Mouse (Mus musculus): ENCODE measurements around the gene Iqck. TPM values are rescaled to one million over a fixed set of nuclear protein-coding genes. Genes with fewer than 3 reads are reported as not detected.

Iqck gene
- polyA plus RNA-seq, 1 experiment from 2014 or later, result 2.0 TPM

- H3K9ac ChIP-seq, result peak overlapping the region; percentile 78
- no peak overlapping the region for H3K27ac ChIP-seq
- WGBS, result 11% methylated on average over 3 of the region's 3 CpGs
- no peak for ATAC-seq
- no peaks in the 10 kb centered on the region for H3K27me3 ChIP-seq (replicated peaks)
- peaks cover 15% of the 10 kb centered on the region for H3K36me3 ChIP-seq
- H3K9me3 ChIP-seq, result no peaks in the 10 kb centered on the region
- H3K4me2 ChIP-seq (replicated peaks), result peak overlapping the region; percentile 76
- H3K4me3 ChIP-seq (replicated peaks), result peak overlapping the region; percentile 83
- peaks cover 10% of the 10 kb centered on the region for H3K4me1 ChIP-seq (replicated peaks)
Measured at GRCm38 (mm10) chr7:118854606-118855005, 946 bp upstream of the Iqck start.

DNA sequence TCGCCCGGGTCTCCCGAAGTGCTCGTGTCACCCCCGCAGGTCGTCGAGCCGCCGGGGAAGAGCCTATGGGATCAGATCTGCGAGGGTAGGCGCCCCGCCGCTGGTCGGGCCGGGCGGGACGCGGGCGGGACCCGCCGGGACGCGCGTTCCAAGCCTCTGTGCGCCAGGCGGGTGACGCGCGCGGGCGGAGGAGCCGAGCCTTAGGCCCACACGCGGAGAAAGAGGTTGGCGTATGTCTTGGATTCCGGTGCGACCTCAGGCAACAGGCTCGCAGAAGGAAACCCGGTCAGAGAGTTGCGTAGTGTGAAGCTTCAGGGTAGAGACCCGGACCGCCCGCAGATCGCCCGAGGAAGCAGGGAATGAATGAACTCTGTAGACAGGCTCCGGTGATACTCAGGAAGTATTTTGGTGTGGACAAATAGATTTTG, 339 bp downstream of the Iqck start, which contains the start of gene Knop1:
TSS of gene Knop1 (minus strand) at position 378 of the 428 bp plus-strand sequence.
- under 1% methylated on average over 46 of the region's 46 CpGs for WGBS
- peaks cover 13% of the 10 kb centered on the region for H3K36me3 ChIP-seq
- H3K27me3 ChIP-seq (replicated peaks), result no peaks in the 10 kb centered on the region
- ATAC-seq, result peak; percentile 90
- no peaks in the 10 kb centered on the region for H3K9me3 ChIP-seq
- H3K4me1 ChIP-seq (replicated peaks), result peaks cover 6% of the 10 kb centered on the region; the same call in 1 of the 2 replicates
- H3K4me3 ChIP-seq (replicated peaks), result peak within 1 kb of the TSS; percentile 83
- peak within 1 kb of the TSS; percentile 77 for H3K27ac ChIP-seq
- H3K4me2 ChIP-seq (replicated peaks), result peak within 1 kb of the TSS; percentile 76
- H3K9ac ChIP-seq, result peak within 1 kb of the TSS; percentile 78

DNA sequence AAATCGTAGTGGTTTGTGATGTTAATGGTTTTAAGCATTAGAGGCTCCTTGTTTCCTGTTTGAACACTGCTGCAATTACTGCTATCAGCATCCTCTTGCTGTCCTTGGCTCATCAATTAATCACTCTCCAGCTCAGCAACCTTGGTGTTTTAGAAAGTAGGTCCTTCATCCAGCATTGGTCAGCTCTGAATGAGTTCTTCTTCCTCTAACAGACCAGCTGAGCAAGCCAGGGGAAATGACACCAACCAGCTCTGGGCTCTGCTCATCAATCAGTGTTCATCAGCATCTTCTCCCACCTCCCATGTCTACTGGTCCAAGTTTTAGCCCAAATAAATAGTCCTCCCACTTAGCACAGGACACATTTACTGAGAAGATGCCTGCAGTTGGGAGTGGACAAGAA, 3.1 kb downstream of the Iqck start:
- 67% methylated on average over 1 of the region's 1 CpGs for WGBS
- no peak overlapping the region for H3K4me3 ChIP-seq (replicated peaks)
- no peak for ATAC-seq

DNA sequence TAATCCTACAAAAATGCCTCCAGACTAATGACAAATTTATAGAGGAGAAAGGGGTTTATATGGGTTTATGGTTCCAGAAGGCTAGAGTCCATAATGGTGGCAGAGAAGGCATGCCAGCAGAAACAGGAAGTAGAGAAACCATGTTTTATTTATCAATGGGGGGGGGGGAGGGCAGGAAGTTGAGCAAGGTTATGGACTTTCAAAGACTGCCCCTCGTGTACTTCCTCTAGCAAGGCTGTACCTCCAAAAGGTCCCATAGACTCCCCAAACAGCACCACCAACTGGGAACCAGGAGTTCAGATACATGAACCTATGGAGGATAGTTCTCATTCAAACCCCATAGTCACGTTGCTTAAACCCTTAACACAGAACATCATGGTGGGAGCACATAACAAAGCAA, 9.8 kb downstream of the Iqck start:
- no peak overlapping the region for H3K9ac ChIP-seq
- no peaks in the 10 kb centered on the region for H3K27me3 ChIP-seq (replicated peaks)
- H3K4me3 ChIP-seq (replicated peaks), result no peak overlapping the region
- H3K36me3 ChIP-seq, result no peaks in the 10 kb centered on the region
- H3K27ac ChIP-seq, result no peak overlapping the region
- H3K9me3 ChIP-seq, result no peaks in the 10 kb centered on the region
- no peaks in the 10 kb centered on the region for H3K4me1 ChIP-seq (replicated peaks)
- no peak overlapping the region for H3K4me2 ChIP-seq (replicated peaks)
- 60% methylated on average over 2 of the region's 2 CpGs for WGBS
- no peak for ATAC-seq

More for the DNA sequence above, 3.1 kb downstream of the Iqck start:
- Histone ChIP-seq H3K4me1 (replicated peaks) (peaks cover 6% of the 10 kb centered on the region; the same call in 1 of the 2 replicates), H3K4me2 (replicated peaks) (no peak overlapping the region), H3K9me3 (no peaks in the 10 kb centered on the region), H3K27ac (no peak overlapping the region), H3K36me3 (no peaks in the 10 kb centered on the region), H3K9ac (no peak overlapping the region), H3K27me3 (replicated peaks) (no peaks in the 10 kb centered on the region)

- Histone ChIP-seq H3K9me3 (no peaks in the 10 kb centered on the region), H3K4me2 (replicated peaks) (no peak overlapping the region), H3K9ac (no peak overlapping the region), H3K27me3 (replicated peaks) (no peaks in the 10 kb centered on the region), H3K36me3 (no peaks in the 10 kb centered on the region), H3K4me3 (replicated peaks) (no peak overlapping the region), H3K27ac (no peak overlapping the region), H3K4me1 (replicated peaks) (no peaks in the 10 kb centered on the region)
- WGBS, result 82% methylated on average over 3 of the region's 3 CpGs
- ATAC-seq, result no peak
Measured at GRCm38 (mm10) chr7:118879466-118880029, 24.0 kb downstream of the Iqck start.

DNA sequence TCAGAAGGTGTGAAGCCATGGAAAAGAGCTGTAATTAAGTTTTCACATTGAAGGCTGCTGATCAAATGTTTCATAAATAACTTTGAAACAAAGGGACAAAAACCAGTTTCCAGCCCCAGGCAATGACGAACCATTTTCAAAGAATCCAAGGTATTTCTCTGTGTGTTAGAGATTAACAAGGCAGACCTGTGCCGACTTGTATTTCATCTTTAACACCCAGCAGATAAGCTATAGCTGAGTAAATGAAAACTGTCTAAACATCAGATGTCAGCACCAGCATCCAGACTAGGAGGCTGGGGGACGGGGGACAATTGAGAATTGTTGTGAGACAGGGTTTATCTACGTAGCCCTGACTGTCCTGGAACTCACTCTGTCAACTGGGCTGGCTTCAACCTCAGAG, 28.4 kb downstream of the Iqck start:
- H3K27me3 ChIP-seq (replicated peaks), result no peaks in the 10 kb centered on the region
- no peak overlapping the region for H3K4me2 ChIP-seq (replicated peaks)
- H3K9me3 ChIP-seq, result no peaks in the 10 kb centered on the region
- H3K4me1 ChIP-seq (replicated peaks), result peaks cover under 1% of the 10 kb centered on the region
- no peak overlapping the region for H3K9ac ChIP-seq
- ATAC-seq, result no peak
- WGBS, result 62% methylated on average over 4 of the region's 4 CpGs
- H3K36me3 ChIP-seq, result no peaks in the 10 kb centered on the region
- H3K27ac ChIP-seq, result no peak overlapping the region
- no peak overlapping the region for H3K4me3 ChIP-seq (replicated peaks)

DNA sequence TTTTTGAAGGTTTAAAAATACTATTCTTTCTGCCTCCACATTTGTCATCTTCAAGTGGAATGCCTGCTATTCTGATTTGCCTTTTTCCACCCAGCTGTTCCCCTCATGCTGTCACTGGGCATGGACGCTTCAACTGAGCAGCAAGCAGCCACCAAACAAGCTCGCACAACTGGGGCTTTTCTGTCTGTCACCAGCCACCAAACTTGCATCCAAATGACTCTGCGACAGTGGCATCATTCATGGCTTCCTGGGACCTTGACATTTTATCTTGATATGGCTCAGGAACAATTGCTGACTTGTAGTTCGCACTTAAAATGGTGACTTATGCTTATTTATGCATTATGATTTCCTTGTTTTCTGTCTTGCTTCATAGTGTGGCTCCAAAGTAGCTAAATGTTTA, 29.4 kb downstream of the Iqck start:
- peaks cover 3% of the 10 kb centered on the region for H3K4me1 ChIP-seq (replicated peaks)
- no peak overlapping the region for H3K9ac ChIP-seq
- no peaks in the 10 kb centered on the region for H3K36me3 ChIP-seq
- H3K9me3 ChIP-seq, result no peaks in the 10 kb centered on the region
- no peak overlapping the region for H3K4me3 ChIP-seq (replicated peaks)
- no peaks in the 10 kb centered on the region for H3K27me3 ChIP-seq (replicated peaks)
- no peak for ATAC-seq
- WGBS, result 81% methylated on average over 4 of the region's 4 CpGs
- H3K4me2 ChIP-seq (replicated peaks), result no peak overlapping the region
- no peak overlapping the region for H3K27ac ChIP-seq

- no peak for ATAC-seq
- Histone ChIP-seq H3K4me2 (replicated peaks) (no peak overlapping the region), H3K9me3 (no peaks in the 10 kb centered on the region), H3K27ac (no peak overlapping the region), H3K4me3 (replicated peaks) (no peak overlapping the region), H3K4me1 (replicated peaks) (peaks cover 3% of the 10 kb centered on the region), H3K9ac (no peak overlapping the region), H3K27me3 (replicated peaks) (no peaks in the 10 kb centered on the region), H3K36me3 (no peaks in the 10 kb centered on the region)
- 43% methylated on average over 6 of the region's 6 CpGs for WGBS
Measured at GRCm38 (mm10) chr7:118887303-118888055, 31.9 kb downstream of the Iqck start.

- Histone ChIP-seq H3K9me3 (no peaks in the 10 kb centered on the region), H3K4me3 (replicated peaks) (no peak overlapping the region), H3K9ac (no peak overlapping the region)
Measured at GRCm38 (mm10) chr7:118889046-118889680, 33.6 kb downstream of the Iqck start.

DNA sequence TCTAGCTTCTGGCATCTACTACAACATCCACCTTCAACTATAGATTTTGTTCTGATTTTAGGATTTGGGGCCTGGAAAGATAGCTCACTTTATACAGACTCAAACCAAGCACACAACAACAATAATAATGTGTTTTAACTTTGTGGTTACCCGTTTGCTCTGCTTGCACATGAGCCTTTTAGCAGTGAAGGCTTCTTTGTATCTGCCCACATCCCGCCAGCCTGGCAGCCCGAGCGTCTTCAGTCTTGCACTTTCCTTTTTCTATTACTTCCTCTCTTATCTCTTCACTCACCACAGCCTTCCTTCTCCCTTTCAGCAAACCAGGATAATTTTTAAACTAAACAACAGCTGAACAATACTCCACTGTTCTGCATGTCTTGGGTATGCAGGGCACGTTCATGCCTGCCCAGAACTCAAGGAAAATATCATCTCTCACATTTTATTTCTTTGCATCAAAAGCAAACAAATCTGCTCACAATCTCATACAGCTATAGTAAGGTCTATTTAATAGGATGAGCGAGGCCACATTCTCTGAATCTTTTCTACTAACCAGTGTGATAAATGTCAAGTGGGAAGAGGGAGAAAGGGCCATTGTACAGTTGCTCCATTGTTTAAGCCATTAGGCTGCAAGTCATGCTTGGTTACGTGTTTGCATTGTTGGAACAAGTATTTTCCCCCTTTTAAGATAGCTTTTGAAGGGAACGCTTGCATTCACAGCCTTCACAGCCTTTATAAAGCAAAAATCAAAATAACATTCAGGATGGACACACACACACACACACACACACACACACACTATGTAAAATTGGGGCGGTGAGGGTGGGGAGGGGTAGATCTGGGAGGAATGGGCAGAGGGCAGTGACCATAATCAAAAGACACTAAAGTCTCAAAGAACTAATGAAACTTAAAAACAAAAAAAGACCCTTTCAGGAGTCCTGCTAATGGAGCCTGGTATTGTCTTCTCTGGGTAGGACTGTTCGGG, 40.2 kb downstream of the Iqck start:
- Histone ChIP-seq H3K36me3 (no peaks in the 10 kb centered on the region), H3K27ac (no peak overlapping the region), H3K27me3 (replicated peaks) (no peaks in the 10 kb centered on the region), H3K9me3 (no peaks in the 10 kb centered on the region), H3K4me3 (replicated peaks) (no peak overlapping the region), H3K4me1 (replicated peaks) (no peaks in the 10 kb centered on the region), H3K9ac (no peak overlapping the region), H3K4me2 (replicated peaks) (no peak overlapping the region)
- no peak for ATAC-seq
- WGBS, result 61% methylated on average over 10 of the region's 10 CpGs

More at GRCm38 (mm10) chr7:118889046-118889680, 33.6 kb downstream of the Iqck start:
- H3K4me2 ChIP-seq (replicated peaks), result no peak overlapping the region
- peaks cover 3% of the 10 kb centered on the region for H3K4me1 ChIP-seq (replicated peaks)
- ATAC-seq, result no peak
- 23% methylated on average over 3 of the region's 3 CpGs for WGBS
- H3K27ac ChIP-seq, result no peak overlapping the region
- H3K27me3 ChIP-seq (replicated peaks), result no peaks in the 10 kb centered on the region
- H3K36me3 ChIP-seq, result no peaks in the 10 kb centered on the region

- Histone ChIP-seq H3K4me3 (replicated peaks) (no peak overlapping the region), H3K9me3 (no peaks in the 10 kb centered on the region), H3K4me2 (replicated peaks) (no peak overlapping the region), H3K9ac (no peak overlapping the region), H3K4me1 (replicated peaks) (peaks cover 7% of the 10 kb centered on the region; the same call in 1 of the 2 replicates), H3K27ac (no peak overlapping the region), H3K36me3 (no peaks in the 10 kb centered on the region), H3K27me3 (replicated peaks) (no peaks in the 10 kb centered on the region)
- ATAC-seq, result no peak
Measured at GRCm38 (mm10) chr7:118898063-118898462, 42.5 kb downstream of the Iqck start.

DNA sequence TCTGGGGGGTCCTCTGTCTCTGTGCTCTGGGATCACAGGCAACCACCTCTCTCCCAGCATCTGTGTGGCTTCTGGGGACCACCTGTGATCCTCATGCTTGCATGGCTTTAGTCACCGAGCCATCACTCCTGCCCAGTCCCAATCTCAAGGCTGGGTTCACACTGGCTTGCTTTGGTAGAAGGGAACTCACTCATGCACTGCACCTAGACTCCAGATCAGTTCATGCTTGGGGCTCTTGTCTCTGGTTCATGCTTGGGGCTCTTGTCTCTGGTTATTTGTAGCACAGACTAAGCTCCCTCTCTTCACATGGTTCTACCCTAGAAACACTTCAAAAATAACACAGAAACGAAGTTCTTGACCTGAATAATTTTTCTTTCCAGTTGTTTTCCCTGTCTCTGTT, 44.5 kb downstream of the Iqck start:
- Histone ChIP-seq H3K4me3 (replicated peaks) (no peak overlapping the region), H3K27ac (no peak overlapping the region), H3K9ac (no peak overlapping the region), H3K4me2 (replicated peaks) (no peak overlapping the region), H3K27me3 (replicated peaks) (no peaks in the 10 kb centered on the region), H3K36me3 (no peaks in the 10 kb centered on the region), H3K9me3 (no peaks in the 10 kb centered on the region), H3K4me1 (replicated peaks) (peaks cover 9% of the 10 kb centered on the region; the same call in 1 of the 2 replicates)
- no peak for ATAC-seq
- 78% methylated on average over 2 of the region's 2 CpGs for WGBS
